Mouse (Mus musculus) lung, adult 2 months (tissue): Measurements from ENCODE around the gene Prdx3.

ENCODE experiments used
- CTCF ChIP-seq: fragments of 200-500 bp; IDR thresholded peaks from 2 replicates; pipeline ENCODE4 v1.5.1; 2011; ENCODE audit warnings: mild to moderate bottlenecking, low read length, control low read depth; ENCODE audit not compliant: insufficient read depth
- POLR2A ChIP-seq: fragments of 200-500 bp; IDR thresholded peaks from 2 replicates; pipeline ENCODE4 v1.6.1; 2011; ENCODE audit warnings: low read depth, mild to moderate bottlenecking, control low read depth, low read length, borderline replicate concordance; ENCODE audit errors: extremely low read depth

DNA sequence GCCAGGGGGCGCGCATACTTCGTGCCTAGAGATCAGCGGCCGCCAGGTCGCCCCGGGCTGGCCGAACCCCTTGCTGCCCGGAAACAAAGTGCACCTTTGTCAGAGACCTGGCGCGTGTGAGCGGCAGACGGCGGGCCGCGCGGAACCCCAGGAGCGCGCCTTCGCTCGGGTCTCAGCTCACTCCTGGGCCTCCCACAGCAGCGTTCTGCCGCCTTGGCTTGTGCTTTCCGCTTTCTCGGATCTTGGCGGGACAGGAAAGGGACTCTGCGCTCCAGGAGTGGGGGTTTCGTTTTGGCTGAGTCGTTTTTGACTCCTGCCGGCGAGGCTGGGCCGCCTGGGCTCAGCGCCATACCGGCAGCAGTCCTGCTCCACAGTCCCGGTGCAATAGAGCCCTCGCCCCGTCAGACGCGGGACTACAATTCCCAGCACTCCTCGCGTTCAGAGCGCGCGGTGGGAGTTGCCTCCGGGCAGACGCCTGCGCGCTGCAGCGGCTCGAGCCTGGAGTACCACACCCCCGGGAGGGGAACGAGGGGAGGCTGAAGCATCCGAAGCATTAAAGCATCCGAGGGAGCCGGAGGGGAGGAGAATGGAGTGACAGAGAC is 15.5 kb upstream of the Prdx3 start, which contains the start of gene Grk5:
- TF ChIP-seq CTCF (peak; percentile 63), POLR2A (peak; percentile 39; the same call in 1 of the 2 replicates)
